Mouse (Mus musculus) forebrain, embryonic 14.5 days (tissue): ENCODE measurements around the gene Fibp. TPM values are rescaled to one million over a fixed set of nuclear protein-coding genes. Genes with fewer than 3 reads are reported as not detected.

ENCODE experiments used
- ATAC-seq: fragments of 200-750 bp; cut with Nextera tagmentation; 2 replicates; pipeline ENCODE4 v1.8.0; 2017; ENCODE audit warnings: mild to moderate bottlenecking, moderate library complexity
- DNase-seq: peaks from one replicate; pipeline ENCODE4 v3.0.0-alpha.2; 2015; ENCODE audit warnings: low spot score
- H3K27ac ChIP-seq: fragments of 300-500 bp; sonication (generic); 2 replicates; pipeline ENCODE4 v1.5.1; 2014; ENCODE audit warnings: low read depth, mild to moderate bottlenecking, control low read depth, low read length, moderate library complexity
- H3K27me3 ChIP-seq: fragments of 300-500 bp; sonication (generic); replicated peaks from 2 replicates; pipeline ENCODE4 v1.6.1; 2014; ENCODE audit warnings: low read length, control low read depth, mixed read lengths; ENCODE audit not compliant: control insufficient read depth, insufficient read depth
- H3K36me3 ChIP-seq: fragments of 300-500 bp; sonication (generic); 2 replicates; pipeline ENCODE4 v1.6.1; 2014; ENCODE audit warnings: low read length, control low read depth; ENCODE audit not compliant: control insufficient read depth, insufficient read depth
- H3K4me1 ChIP-seq: fragments of 300-500 bp; sonication (generic); 2 replicates; pipeline ENCODE4 v1.6.1; 2014; ENCODE audit warnings: antibody characterized with exemption, low read length, control low read depth; ENCODE audit not compliant: control insufficient read depth, insufficient read depth
- H3K4me2 ChIP-seq: fragments of 300-500 bp; sonication (generic); 2 replicates; pipeline ENCODE4 v1.6.1; 2014; ENCODE audit warnings: mild to moderate bottlenecking, control low read depth, low read length
- H3K4me3 ChIP-seq: fragments of 300-500 bp; sonication (generic); 2 replicates; pipeline ENCODE4 v1.5.1; 2014; ENCODE audit warnings: low read depth, low read length, control low read depth
- H3K9ac ChIP-seq: fragments of 300-500 bp; sonication (generic); 2 replicates; pipeline ENCODE4 v1.6.1; 2014; ENCODE audit warnings: mild to moderate bottlenecking, low read length, control low read depth, moderate library complexity
- H3K9me3 ChIP-seq: fragments of 300-500 bp; sonication (generic); replicated peaks from 2 replicates; pipeline ENCODE4 v1.6.1; 2016; ENCODE audit warnings: low read length, control low read depth, mixed read lengths; ENCODE audit not compliant: control insufficient read depth
- WGBS: fragments of 180-500 bp; shearing (Covaris S2); extraction: QIAGEN DNeasy Blood & Tissue Kit; methylation state at CpG from one replicate; pipeline ENCODE4 v1.1.7; 2014; 5-methylcytosine and 5-hydroxymethylcytosine counted together
- polyA plus RNA-seq: library from polyadenylated mRNA; unstranded; fragments of >200 nt; fragmentation: Nextera tagmentation; extraction: Ambion mirVana; gene quantifications from 2 replicates; pipeline ENCODE4 v1.2.1, GENCODE M21; 2014

The Fibp gene
- polyA plus RNA-seq, 1 experiment from 2014 or later = 167 TPM

DNA sequence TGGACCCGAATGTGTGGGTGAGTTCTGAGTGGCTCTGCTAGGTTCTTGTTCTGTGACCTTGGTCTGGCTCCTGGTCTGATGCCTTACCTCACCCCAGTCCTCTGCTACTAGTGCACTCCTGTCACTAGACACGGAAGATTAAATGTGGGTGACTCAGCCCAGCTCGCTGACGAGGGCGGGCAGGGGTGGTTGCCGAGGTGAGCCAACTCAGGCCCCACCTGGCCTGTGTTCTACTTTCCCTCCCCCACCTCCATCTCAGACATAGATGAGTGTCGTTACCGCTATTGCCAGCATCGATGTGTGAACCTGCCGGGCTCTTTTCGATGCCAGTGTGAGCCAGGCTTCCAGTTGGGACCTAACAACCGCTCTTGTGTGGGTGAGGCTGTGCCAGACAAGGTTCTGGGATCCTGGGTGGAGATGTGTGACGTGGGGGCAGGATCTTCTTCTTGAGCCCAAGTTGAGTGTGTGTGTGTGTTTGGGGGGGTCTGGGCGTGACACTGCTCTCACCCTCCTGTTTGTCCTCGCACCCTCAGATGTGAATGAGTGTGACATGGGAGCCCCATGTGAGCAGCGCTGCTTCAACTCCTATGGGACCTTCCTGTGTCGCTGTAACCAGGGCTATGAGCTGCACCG, 17.4 kb downstream of the Fibp start:
- Histone ChIP-seq H3K9me3 (no peaks in the 10 kb centered on the region), H3K36me3 (peaks cover 33% of the 10 kb centered on the region), H3K4me2 (no peak overlapping the region), H3K9ac (no peak overlapping the region), H3K27me3 (no peaks in the 10 kb centered on the region), H3K4me1 (peaks cover 10% of the 10 kb centered on the region; the same call in 1 of the 2 replicates), H3K4me3 (no peak overlapping the region), H3K27ac (no peak overlapping the region)
- no peak for ATAC-seq
- 90% methylated on average over 18 of the region's 18 CpGs for WGBS
- no peak for DNase-seq

DNA sequence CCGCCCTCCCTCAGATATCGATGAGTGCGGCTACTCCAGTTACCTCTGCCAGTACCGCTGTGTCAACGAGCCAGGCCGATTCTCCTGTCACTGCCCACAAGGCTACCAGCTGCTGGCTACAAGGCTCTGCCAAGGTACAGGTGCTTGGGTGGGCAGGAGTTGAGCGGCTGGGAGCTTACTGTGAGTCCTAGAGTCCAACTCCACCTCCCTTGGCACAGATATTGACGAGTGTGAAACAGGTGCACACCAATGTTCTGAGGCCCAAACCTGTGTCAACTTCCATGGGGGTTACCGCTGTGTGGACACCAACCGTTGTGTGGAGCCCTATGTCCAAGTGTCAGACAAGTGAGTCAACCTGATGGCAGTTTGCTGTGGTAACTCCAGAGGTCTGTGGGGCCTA, 19.6 kb downstream of the Fibp start:
- Histone ChIP-seq H3K9ac (no peak overlapping the region), H3K27me3 (no peaks in the 10 kb centered on the region), H3K9me3 (no peaks in the 10 kb centered on the region), H3K4me2 (no peak overlapping the region), H3K27ac (no peak overlapping the region), H3K4me3 (no peak overlapping the region), H3K36me3 (peaks cover 55% of the 10 kb centered on the region), H3K4me1 (peaks cover 1% of the 10 kb centered on the region; the same call in 1 of the 2 replicates)
- WGBS = 90% methylated on average over 10 of the region's 10 CpGs
- ATAC-seq = no peak
- DNase-seq = no peak

DNA sequence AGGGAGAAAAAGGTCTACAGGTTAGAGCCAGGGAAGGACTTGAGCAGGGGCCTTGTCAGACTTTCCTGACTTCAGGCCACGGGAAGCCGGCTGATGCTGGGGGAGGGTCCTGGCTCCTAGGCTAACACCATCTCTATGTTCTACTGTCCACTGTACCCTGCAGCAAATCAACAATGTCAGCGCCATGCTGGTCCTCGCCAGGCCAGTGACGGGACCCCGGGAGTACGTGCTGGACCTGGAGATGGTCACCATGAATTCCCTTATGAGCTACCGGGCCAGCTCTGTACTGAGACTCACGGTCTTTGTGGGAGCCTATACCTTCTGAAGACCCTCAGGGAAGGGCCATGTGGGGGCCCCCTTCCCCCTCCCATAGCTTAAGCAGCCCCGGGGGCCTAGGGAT, 21.0 kb downstream of the Fibp start:
- H3K4me1 ChIP-seq = no peaks in the 10 kb centered on the region

DNA sequence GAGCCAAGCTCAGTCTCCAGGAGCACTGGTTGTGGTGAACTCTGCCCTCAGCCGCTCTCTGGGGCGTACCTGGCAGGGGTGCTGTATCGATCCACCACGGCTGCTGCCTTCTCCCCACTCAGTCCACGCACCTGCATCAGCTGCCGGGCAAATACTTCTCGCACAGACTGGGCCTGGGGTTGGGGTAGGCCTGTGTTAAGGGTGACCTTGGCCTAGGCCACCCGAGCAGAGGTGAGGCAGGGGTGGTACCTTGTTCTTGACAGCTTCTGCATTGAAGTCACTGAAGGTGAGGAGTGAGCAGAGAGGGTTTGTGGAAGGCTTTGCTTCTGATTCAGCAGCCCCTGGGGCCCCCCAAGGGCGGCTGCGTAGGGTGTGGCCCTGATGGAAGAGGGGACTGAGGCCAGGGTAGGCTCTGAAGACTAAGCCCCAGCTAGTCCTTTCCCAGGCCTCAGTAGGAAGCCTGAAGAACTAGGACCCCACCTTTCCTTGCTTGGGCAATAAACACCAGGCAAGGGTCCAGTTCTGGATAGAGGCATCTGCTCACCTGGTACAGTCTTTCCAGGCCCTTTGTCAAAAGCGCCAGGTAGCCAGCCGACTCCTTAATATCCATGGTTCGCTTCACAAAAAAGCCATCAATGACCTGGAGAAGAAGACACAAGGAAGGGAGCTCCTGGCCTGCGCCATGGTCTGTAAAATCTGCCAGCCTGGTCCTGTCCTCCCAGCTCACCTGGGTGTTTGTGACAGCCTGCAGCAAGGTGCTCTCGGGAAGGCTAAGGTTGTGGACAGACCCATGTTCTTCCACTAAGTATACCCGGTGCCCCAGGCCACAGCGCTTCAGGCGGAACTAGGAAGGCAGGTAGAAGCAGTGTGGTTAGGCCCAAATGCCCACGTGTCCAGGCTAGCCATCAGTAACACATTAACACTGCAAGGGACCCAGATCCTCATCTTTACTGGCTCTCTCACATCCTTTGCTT, 23.3 kb downstream of the Fibp start:
- Histone ChIP-seq H3K4me2 (no peak overlapping the region), H3K36me3 (peaks cover 67% of the 10 kb centered on the region), H3K4me3 (no peak overlapping the region), H3K4me1 (peaks cover 5% of the 10 kb centered on the region), H3K27me3 (no peaks in the 10 kb centered on the region), H3K27ac (no peak overlapping the region), H3K9ac (no peak overlapping the region), H3K9me3 (no peaks in the 10 kb centered on the region)
- DNase-seq (no peak), ATAC-seq (no peak)
- WGBS = 94% methylated on average over 19 of the region's 19 CpGs

More for the DNA sequence above, 21.0 kb downstream of the Fibp start:
- no peaks in the 10 kb centered on the region for H3K9me3 ChIP-seq
- H3K9ac ChIP-seq = no peak overlapping the region
- ATAC-seq = no peak
- DNase-seq = no peak
- H3K27ac ChIP-seq = no peak overlapping the region
- no peaks in the 10 kb centered on the region for H3K27me3 ChIP-seq
- WGBS = 92% methylated on average over 10 of the region's 10 CpGs
- H3K36me3 ChIP-seq = peaks cover 69% of the 10 kb centered on the region
- H3K4me3 ChIP-seq = no peak overlapping the region
- no peak overlapping the region for H3K4me2 ChIP-seq

DNA sequence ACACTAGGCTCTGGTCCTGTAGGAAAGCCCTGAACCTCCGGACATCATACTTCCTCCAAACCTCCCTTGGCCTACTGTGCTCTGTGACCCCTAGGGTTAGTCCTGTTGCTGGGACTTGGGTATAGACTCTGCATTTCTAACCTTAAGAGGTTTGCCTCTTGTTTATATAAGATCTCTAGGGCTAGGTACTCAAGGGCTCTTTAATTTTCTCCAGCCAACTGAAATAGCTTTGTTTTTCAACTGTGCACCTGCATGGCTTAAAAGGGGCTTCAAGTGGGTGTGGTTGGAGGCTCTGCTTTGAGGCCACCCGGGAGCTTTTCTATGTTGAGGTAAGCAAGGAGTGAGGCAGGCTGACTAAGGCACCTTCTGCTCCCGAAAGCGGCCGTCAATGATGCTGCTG, 24.1 kb downstream of the Fibp start:
- WGBS = 90% methylated on average over 5 of the region's 5 CpGs
- Histone ChIP-seq H3K4me3 (no peak overlapping the region), H3K9ac (no peak overlapping the region), H3K4me1 (peaks cover 6% of the 10 kb centered on the region), H3K36me3 (peaks cover 64% of the 10 kb centered on the region), H3K27ac (no peak overlapping the region), H3K9me3 (no peaks in the 10 kb centered on the region), H3K4me2 (no peak overlapping the region), H3K27me3 (no peaks in the 10 kb centered on the region)
- DNase-seq = no peak
- ATAC-seq = no peak

DNA sequence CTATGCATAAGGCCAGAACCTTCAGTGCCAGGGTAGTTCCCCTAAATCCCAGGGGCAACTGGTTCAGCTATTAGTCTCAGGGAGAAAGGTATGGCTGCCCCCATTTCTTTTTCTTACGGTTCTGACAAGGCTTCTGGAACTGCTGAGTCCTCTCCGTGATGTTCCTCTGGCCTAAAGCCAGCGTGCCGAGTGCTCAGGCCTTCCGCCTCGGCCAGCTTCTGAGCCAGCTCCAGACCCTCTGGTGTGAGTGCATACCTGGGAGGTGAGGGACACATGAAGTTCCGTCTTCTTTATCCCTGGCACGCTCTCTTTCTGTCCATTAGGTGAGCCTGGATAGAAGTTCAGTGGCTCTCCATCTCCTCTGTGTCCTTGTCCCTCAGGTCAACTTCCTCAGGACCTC, 25.0 kb downstream of the Fibp start:
- no peak for DNase-seq
- ATAC-seq = no peak
- Histone ChIP-seq H3K27me3 (no peaks in the 10 kb centered on the region), H3K36me3 (peaks cover 59% of the 10 kb centered on the region), H3K4me1 (peaks cover 6% of the 10 kb centered on the region), H3K9me3 (no peaks in the 10 kb centered on the region), H3K27ac (no peak overlapping the region), H3K9ac (no peak overlapping the region), H3K4me2 (no peak overlapping the region), H3K4me3 (no peak overlapping the region)
- 92% methylated on average over 8 of the region's 8 CpGs for WGBS

DNA sequence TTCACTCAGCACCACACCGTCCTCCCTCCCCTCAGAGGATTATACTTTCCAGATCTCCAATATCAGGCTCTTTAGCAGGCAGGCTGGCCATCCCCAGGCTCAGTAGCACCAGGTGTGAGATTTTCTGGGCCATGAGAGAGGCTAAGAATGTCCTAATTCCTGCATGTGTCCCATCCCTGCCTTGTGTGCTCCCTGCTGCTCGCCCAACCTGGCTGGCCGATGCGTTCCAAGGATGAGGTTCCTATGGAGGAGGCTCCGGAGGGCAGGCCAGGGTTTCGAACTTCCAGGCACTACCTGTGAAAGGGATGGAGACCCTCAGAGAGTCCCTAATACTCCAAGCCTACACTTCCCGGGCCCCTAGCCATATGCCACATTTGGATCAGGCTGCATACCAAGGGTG, 25.4 kb downstream of the Fibp start:
- H3K9me3 ChIP-seq = no peaks in the 10 kb centered on the region
- peaks cover 6% of the 10 kb centered on the region for H3K4me1 ChIP-seq
- DNase-seq (no peak), ATAC-seq (no peak)
- H3K27ac ChIP-seq = no peak overlapping the region
- H3K4me2 ChIP-seq = no peak overlapping the region
- H3K4me3 ChIP-seq = no peak overlapping the region
- no peak overlapping the region for H3K9ac ChIP-seq
- WGBS = 93% methylated on average over 7 of the region's 7 CpGs
- peaks cover 56% of the 10 kb centered on the region for H3K36me3 ChIP-seq
- no peaks in the 10 kb centered on the region for H3K27me3 ChIP-seq

DNA sequence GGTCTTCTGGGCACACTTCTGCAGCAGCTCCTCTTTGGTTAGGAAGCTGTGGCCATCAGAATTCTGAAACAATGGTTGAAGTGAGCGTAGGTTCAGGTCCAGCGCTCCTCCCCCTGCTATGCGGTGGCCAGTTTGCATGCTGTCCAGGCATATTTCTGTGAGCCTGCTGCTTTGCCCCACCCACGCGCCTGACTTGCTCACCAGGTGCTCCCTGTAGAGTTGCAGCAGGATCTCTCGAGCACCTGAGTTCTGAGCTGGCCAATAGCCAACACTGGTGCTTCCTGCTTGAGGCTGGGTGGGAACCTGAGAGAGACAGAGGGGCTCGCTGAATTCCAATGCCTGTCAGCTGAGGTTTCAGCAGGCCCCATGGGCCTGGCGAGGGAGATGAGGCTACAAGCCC, 25.9 kb downstream of the Fibp start:
- ATAC-seq = no peak
- 84% methylated on average over 8 of the region's 8 CpGs for whole genome bisulfite sequencing
- no peak overlapping the region for H3K27ac ChIP-seq

DNA sequence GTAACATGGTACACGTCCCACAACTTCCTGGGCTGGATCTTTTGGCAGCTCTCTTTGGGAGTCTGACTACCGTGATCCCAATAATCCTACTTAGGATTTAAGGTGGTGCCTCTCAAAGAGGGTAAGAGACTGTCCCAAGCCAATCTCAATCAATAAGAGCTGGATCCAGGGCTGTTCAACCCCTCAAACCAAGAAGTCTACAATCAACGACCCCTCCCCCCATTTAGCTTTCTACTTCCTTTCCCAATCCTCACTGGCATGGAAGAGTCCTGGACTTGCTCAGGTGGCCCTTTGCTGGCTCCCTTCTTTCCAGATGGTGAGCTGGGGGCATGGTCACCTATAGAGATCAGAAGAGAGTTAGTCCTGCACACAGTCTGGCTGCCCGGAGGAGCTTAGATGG, 26.4 kb downstream of the Fibp start:
- no peak overlapping the region for H3K9ac ChIP-seq
- no peaks in the 10 kb centered on the region for H3K9me3 ChIP-seq
- H3K4me3 ChIP-seq = no peak overlapping the region
- DNase-seq (no peak), ATAC-seq (no peak)
- 97% methylated on average over 4 of the region's 4 CpGs for WGBS
- no peak overlapping the region for H3K27ac ChIP-seq
- peaks cover 47% of the 10 kb centered on the region for H3K36me3 ChIP-seq
- H3K4me2 ChIP-seq = no peak overlapping the region
- no peaks in the 10 kb centered on the region for H3K27me3 ChIP-seq
- H3K4me1 ChIP-seq = peaks cover 7% of the 10 kb centered on the region

More for the DNA sequence above, 25.9 kb downstream of the Fibp start:
- Histone ChIP-seq H3K4me2 (no peak overlapping the region), H3K9me3 (no peaks in the 10 kb centered on the region), H3K4me1 (peaks cover 6% of the 10 kb centered on the region), H3K27me3 (no peaks in the 10 kb centered on the region), H3K4me3 (no peak overlapping the region), H3K9ac (no peak overlapping the region), H3K36me3 (peaks cover 52% of the 10 kb centered on the region)
- DNase-seq = no peak
